Mouse (Mus musculus): ENCODE results near the gene Asrgl1.

DNA sequence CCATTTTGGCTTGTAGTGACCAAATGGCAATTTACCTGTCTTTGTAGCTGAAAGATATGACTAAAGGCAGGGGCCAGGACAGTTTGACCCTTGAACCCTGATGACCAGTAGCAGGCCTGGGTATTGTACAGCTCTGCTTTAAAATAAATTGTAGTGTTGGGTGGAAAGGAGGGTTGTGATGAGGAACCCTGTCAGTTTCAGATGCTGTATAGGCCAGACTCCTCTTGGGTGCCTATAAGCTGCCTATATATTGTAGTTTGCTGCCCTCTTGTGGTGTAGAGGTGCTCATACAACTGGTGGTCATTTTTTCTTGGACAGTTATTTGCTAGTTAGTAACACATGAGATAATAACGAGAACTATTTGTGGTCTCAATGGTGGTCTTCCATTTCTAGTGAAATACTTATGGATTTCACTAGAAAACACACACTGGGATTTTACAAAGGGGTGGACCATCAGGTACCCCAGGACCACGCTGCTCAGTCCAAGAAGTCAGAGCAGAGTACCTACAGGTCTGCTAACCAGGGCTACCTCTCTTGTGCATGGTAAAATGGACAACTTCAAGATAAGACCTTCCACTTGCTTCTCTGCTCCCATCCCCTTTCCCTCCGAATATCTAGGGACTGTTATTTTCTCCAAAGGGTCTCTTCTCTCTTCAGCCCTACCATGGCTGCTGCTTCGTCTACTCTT is 25.1 kb downstream of the Asrgl1 start:
- TF ChIP-seq CTCF (IDR thresholded peaks at IDR 0.05; ENCODE audit: low read depth, low read length) (peak; percentile 35; the same call in 1 of the 2 replicates), TAL1 (conservative IDR thresholded peaks at IDR 0.05; ENCODE audit: low read depth, low read length) (no peak), GATA1 (IDR thresholded peaks at IDR 0.05; ENCODE audit: borderline replicate concordance, low read length) (no peak), GATA2 (IDR thresholded peaks at IDR 0.05; ENCODE audit: borderline replicate concordance, low read depth, low read length) (no peak), POLR2AphosphoS5 (IDR thresholded peaks at IDR 0.05; ENCODE audit: insufficient replicate concordance, low read depth, low read length) (no peak)
